ENCODE assay signal across 9 mouse cellular contexts in the genomic region with DNA sequence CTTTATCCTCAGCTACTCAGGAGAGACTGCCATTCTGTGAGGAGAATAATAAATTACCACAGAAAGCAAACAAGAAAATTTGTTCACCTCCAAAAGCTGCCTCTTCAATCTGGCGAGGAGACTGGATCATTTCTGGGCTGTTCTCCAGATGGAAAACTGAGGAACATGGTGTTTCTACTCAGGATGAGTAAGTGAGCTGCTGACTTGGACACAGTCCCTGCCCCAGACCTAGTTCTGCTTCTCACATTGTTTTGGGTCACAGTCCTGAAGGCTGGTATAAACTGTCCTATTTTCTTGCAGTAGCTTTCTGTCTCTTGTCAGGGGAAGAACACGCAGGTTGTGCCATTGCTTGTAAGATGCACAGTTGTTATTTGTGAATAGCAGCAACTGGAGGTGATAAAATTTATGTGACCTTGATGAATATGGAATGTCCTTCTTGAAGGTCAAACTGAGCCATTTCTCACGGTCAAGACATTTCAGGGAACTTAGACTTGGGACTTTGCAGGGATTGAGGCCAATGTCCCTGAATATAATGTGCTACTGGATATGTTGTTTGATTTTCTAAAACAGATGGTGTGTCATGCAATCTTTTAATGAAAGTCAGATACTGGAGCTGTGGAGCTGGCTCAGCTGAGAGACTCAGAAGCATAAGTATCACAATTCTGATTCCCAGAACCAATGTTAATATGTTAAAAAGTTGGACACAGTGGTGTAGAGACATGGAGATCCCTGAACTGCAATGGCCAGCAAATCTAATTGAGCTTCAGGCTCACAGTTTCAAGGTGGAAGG.
DNase-seq lines count a peak whose midpoint lies in the region; ATAC-seq lines count a peak whose summit lies in the region.
"Had no signal": no experiment of that assay in that cellular context is flagged by ENCODE, and none has a peak within 500 bp of the region (broad histone marks: within the 10 kb centered on the region; RNA-seq: fewer than 3 reads in every experiment).

No protein-coding gene starts in this region.

- no peak for ATAC-seq in kidney, embryonic 14.5 days (ENCODE audit: low FRiP score, low TSS enrichment)

- no peak overlapping the region for H3K4me2 ChIP-seq in kidney, embryonic 14.5 days (replicated peaks; ENCODE audit: low read depth, low read length)

- 90% methylated on average over 3 of the region's 3 CpGs for WGBS in forebrain, embryonic 10.5 days
- WGBS in kidney, embryonic 14.5 days, result 68% methylated on average over 3 of the region's 3 CpGs

- H3K36me3 ChIP-seq in forebrain, embryonic 10.5 days (replicated peaks), result no peaks in the 10 kb centered on the region
- no peaks in the 10 kb centered on the region for H3K36me3 ChIP-seq in kidney, embryonic 14.5 days (ENCODE audit: control insufficient read depth, insufficient read depth, low read length)

- H3K27me3 ChIP-seq in forebrain, embryonic 10.5 days (ENCODE audit: poor library complexity, severe bottlenecking), result no peaks in the 10 kb centered on the region
- no peaks in the 10 kb centered on the region for H3K27me3 ChIP-seq in kidney, embryonic 14.5 days (ENCODE audit: control insufficient read depth, insufficient read depth, low read length)

- DNase-seq in 3134 (ENCODE audit: extremely low read depth, insufficient read length, low spot score) (peak; percentile 5), NIH3T3 (ENCODE audit: low read depth) (peak; percentile 79), MN1 (ENCODE audit: low spot score) (no peak)
- peak; percentile 79 for DNase-seq in fibroblast of lung, adult 2 months (ENCODE audit: low read depth)
- peak; percentile 83 for DNase-seq in layer of hippocampus, adult 9-11 months
- peak; percentile 54 for DNase-seq in testis, postnatal 14 days (ENCODE audit: low spot score)
- DNase-seq in forebrain, embryonic 10.5 days (ENCODE audit: extremely low spot score, low spot score), result no peak

- H3K4me1 ChIP-seq in forebrain, embryonic 10.5 days, result peaks cover 13% of the 10 kb centered on the region
- H3K4me1 ChIP-seq in kidney, embryonic 14.5 days (ENCODE audit: control insufficient read depth, insufficient read depth, low read length), result no peaks in the 10 kb centered on the region

- H3K27ac ChIP-seq in forebrain, embryonic 10.5 days, result no peak overlapping the region
- H3K27ac ChIP-seq in kidney, embryonic 14.5 days (ENCODE audit: low read depth, low read length), result no peak overlapping the region
- H3K27ac ChIP-seq: macrophage had no signal

- no peak overlapping the region for H3K9ac ChIP-seq in kidney, embryonic 14.5 days (ENCODE audit: low read depth, low read length)

- no peak overlapping the region for H3K4me3 ChIP-seq in forebrain, embryonic 10.5 days
- H3K4me3 ChIP-seq in kidney, embryonic 14.5 days (ENCODE audit: low read length), result no peak overlapping the region

- no peaks in the 10 kb centered on the region for H3K9me3 ChIP-seq in forebrain, embryonic 10.5 days
- H3K9me3 ChIP-seq in kidney, embryonic 14.5 days (ENCODE audit: control insufficient read depth, low read length), result no peaks in the 10 kb centered on the region

Comparison
In these comparisons a context has a peak if more than half of its experiments do, and no peak if none do; other contexts are left out.
1. DNase-seq: peak in 3134 (single experiment), NIH3T3 (single experiment), fibroblast of lung, adult 2 months (single experiment), layer of hippocampus, adult 9-11 months (single experiment) and testis, postnatal 14 days (single experiment); none in MN1 (single experiment) and forebrain, embryonic 10.5 days (single experiment).